Mouse (Mus musculus) myocyte (in vitro differentiated cells): ENCODE data around the gene Fcna.

ENCODE experiments used
- CEBPB ChIP-seq: IDR thresholded peaks from 2 replicates; pipeline ENCODE4 v1.6.1; 2011; ENCODE audit warnings: mild to moderate bottlenecking, moderate library complexity; ENCODE audit not compliant: poor library complexity, insufficient read depth, severe bottlenecking
- E2F4 ChIP-seq: IDR thresholded peaks from one replicate; pipeline ENCODE4 v1.6.1; 2011; ENCODE audit warnings: mild to moderate bottlenecking, control low read depth, moderate library complexity; ENCODE audit not compliant: insufficient read depth
- MAX ChIP-seq: IDR thresholded peaks from one replicate; pipeline ENCODE4 v1.6.1; 2011; ENCODE audit warnings: low read depth, mild to moderate bottlenecking, control low read depth
- MYOD1 ChIP-seq, 3 experiments: IDR thresholded peaks; one replicate each; pipeline ENCODE4 v1.6.1; 2011; ENCODE audit warnings: control low read depth in 2 of 3, low read depth in 2 of 3, mild to moderate bottlenecking in 2 of 3, moderate library complexity in 1 of 3; ENCODE audit not compliant: insufficient read length in 2 of 3, control insufficient read depth in 1 of 3
- MYOG ChIP-seq, 3 experiments: IDR thresholded peaks; one replicate each; pipeline ENCODE4 v1.6.1; 2011; ENCODE audit warnings: control low read depth in 2 of 3, low read depth in 2 of 3, mild to moderate bottlenecking in 2 of 3; ENCODE audit not compliant: insufficient read length in 2 of 3, control insufficient read depth in 1 of 3, insufficient read depth in 1 of 3
- POLR2A ChIP-seq: IDR thresholded peaks from one replicate; pipeline ENCODE4 v1.6.1; 2011; ENCODE audit warnings: low read depth, mild to moderate bottlenecking, control low read depth, moderate library complexity; ENCODE audit not compliant: insufficient read length
- POLR2AphosphoS2 ChIP-seq: IDR thresholded peaks from one replicate; pipeline ENCODE4 v1.6.1; 2011; ENCODE audit warnings: low read depth, control low read depth; ENCODE audit not compliant: insufficient read length
- TCF12 ChIP-seq: IDR thresholded peaks from one replicate; pipeline ENCODE4 v1.6.1; 2011; ENCODE audit warnings: mild to moderate bottlenecking, control low read depth; ENCODE audit not compliant: poor library complexity, insufficient read depth, severe bottlenecking
- USF1 ChIP-seq: IDR thresholded peaks from one replicate; pipeline ENCODE4 v1.6.1; 2011; ENCODE audit warnings: low read depth, mild to moderate bottlenecking, control low read depth, moderate library complexity

GRCm38 (mm10) chr2:25583120-25583481 is 44.7 kb downstream of the Fcna start:
- TF ChIP-seq USF1 (no peak), TCF12 (no peak), E2F4 (no peak), POLR2A (no peak), MYOD1 (IDR thresholded peaks at IDR 0.05; ENCODE audit: control insufficient read depth in 1 of 3, insufficient read length in 2 of 3, low read depth in 2 of 3) (no peak), MYOG (IDR thresholded peaks at IDR 0.05; ENCODE audit: control insufficient read depth in 1 of 3, insufficient read depth in 1 of 3, insufficient read length in 2 of 3, low read depth in 2 of 3) (no peak), CEBPB (no peak), MAX (no peak), POLR2AphosphoS2 (no peak)
